ENCODE assay signal across 8 mouse cellular contexts in genomic region chr14:52327910-52328812, GRCm38 (mm10). TPM values are rescaled to one million over a fixed set of nuclear protein-coding genes. Genes with fewer than 3 reads are reported as not detected.
DNase-seq lines count a peak whose midpoint lies in the region; ATAC-seq lines count a peak whose summit lies in the region.

TSS of gene Sall2 (minus strand) at chr14:52328762.

- WGBS in hindbrain, embryonic 14.5 days: 1% methylated on average over 26 of the region's 26 CpGs
- 2% methylated on average over 26 of the region's 26 CpGs for WGBS in liver, embryonic 16.5 days (ENCODE audit: insufficient replicate concordance)

- H3K4me2 ChIP-seq in hindbrain, embryonic 14.5 days (replicated peaks): peak within 1 kb of the TSS; percentile 72
- peak within 1 kb of the TSS; percentile 37 for H3K4me2 ChIP-seq in liver, embryonic 16.5 days (ENCODE audit: low read depth, low read length)

- peak within 1 kb of the TSS; percentile 78 for H3K27ac ChIP-seq in hindbrain, embryonic 14.5 days
- no peak within 1 kb of the TSS for H3K27ac ChIP-seq in liver, embryonic 16.5 days (ENCODE audit: low read length)

- ATAC-seq in hindbrain, embryonic 14.5 days (ENCODE audit: low FRiP score): peak; percentile 69; the same call in 1 of the 2 replicates
- ATAC-seq in liver, embryonic 16.5 days (ENCODE audit: low read depth): no peak

- H3K36me3 ChIP-seq in hindbrain, embryonic 14.5 days (replicated peaks; ENCODE audit: control insufficient read depth, insufficient read depth): no peaks in the 10 kb centered on the region
- no peaks in the 10 kb centered on the region for H3K36me3 ChIP-seq in liver, embryonic 16.5 days (ENCODE audit: control insufficient read depth, insufficient read depth)

- peaks cover 10% of the 10 kb centered on the region; the same call in 1 of the 2 replicates for H3K4me1 ChIP-seq in hindbrain, embryonic 14.5 days (replicated peaks; ENCODE audit: control insufficient read depth, insufficient read depth, low read length)
- no peaks in the 10 kb centered on the region for H3K4me1 ChIP-seq in liver, embryonic 16.5 days (ENCODE audit: control insufficient read depth, low read depth, low read length)

- no peak for DNase-seq in layer of hippocampus, adult 18-20 months (ENCODE audit: low spot score in 2 of 2)
- no peak for DNase-seq in layer of hippocampus, adult 11-12 months (ENCODE audit: low spot score)
- DNase-seq in embryo, embryonic 11 days: peak; percentile 53
- DNase-seq in hindbrain, embryonic 14.5 days (ENCODE audit: low spot score): no peak
- DNase-seq in c-Kit-positive CD71-positive TER-119-positive erythroid progenitor cells, embryonic 14.5 days (ENCODE audit: low spot score): no peak
- DNase-seq in right cerebral cortex, postnatal 36 days (ENCODE audit: low spot score in 2 of 2): no peak
- no peak for DNase-seq in right cerebral cortex, adult 2 months (ENCODE audit: low spot score in 2 of 2)

- H3K27me3 ChIP-seq in hindbrain, embryonic 14.5 days (ENCODE audit: control insufficient read depth, insufficient read depth, low read length): no peaks in the 10 kb centered on the region
- H3K27me3 ChIP-seq in liver, embryonic 16.5 days (ENCODE audit: control insufficient read depth, insufficient read depth, low read depth, low read length): peaks cover 54% of the 10 kb centered on the region

- peak within 1 kb of the TSS; percentile 58 for H3K9ac ChIP-seq in hindbrain, embryonic 14.5 days
- H3K9ac ChIP-seq in liver, embryonic 16.5 days (ENCODE audit: low read depth, low read length): no peak within 1 kb of the TSS

- no peaks in the 10 kb centered on the region for H3K9me3 ChIP-seq in hindbrain, embryonic 14.5 days (ENCODE audit: control insufficient read depth, low read length)
- H3K9me3 ChIP-seq in liver, embryonic 16.5 days (replicated peaks; ENCODE audit: control insufficient read depth, low read length): no peaks in the 10 kb centered on the region

- peak within 1 kb of the TSS; percentile 42 for H3K4me3 ChIP-seq in hindbrain, embryonic 14.5 days (replicated peaks; ENCODE audit: low read length)
- peak within 1 kb of the TSS; percentile 9; the same call in 1 of the 2 replicates for H3K4me3 ChIP-seq in liver, embryonic 16.5 days (ENCODE audit: low read depth, low read length)

RNA-seq across cellular contexts. Expression of gene Sall2, which starts in this region (rescaled TPM):
- 10 to 100 TPM; 45.0 to 48.4 TPM for total RNA-seq in layer of hippocampus, adult 18-20 months (2021)
- polyA plus RNA-seq in hindbrain, embryonic 14.5 days (2014; fragmentation: Nextera tagmentation; extraction: Ambion mirVana): 47.5 and 50.0 TPM in 2 replicates
- 0.72 and 0.99 TPM in 2 replicates for polyA plus RNA-seq in liver, embryonic 16.5 days (2015; fragmentation: Nextera tagmentation; extraction: Ambion mirVana)

Comparison
In these comparisons a context has a peak if more than half of its experiments do, and no peak if none do; other contexts are left out.
1. RNA of gene Sall2 (polyA plus RNA-seq): 47.5 to 50.0 TPM in hindbrain, embryonic 14.5 days; 0.72 to 0.99 TPM in liver, embryonic 16.5 days; every median in the first group is over 10 times any median in the second.